Mouse (Mus musculus) forebrain, embryonic 16.5 days (tissue): ENCODE measurements at regions not wholly inside any gene's neighbourhood (a gene's known extent, or its start where the extent isn't known, plus 50 kb on each side); places are given as distances from the start of the nearest gene placed in this dataset.
A peak's percentile ranks its signal among the peaks of the same experiment; 100 is the strongest.

ENCODE experiments used
- ATAC-seq: fragments of 200-750 bp; cut with Nextera tagmentation; 2 replicates; pipeline ENCODE4 v1.8.0; 2017; ENCODE audit warnings: mild to moderate bottlenecking, moderate library complexity
- H3K27ac ChIP-seq: fragments of 300-500 bp; sonication (generic); 2 replicates; pipeline ENCODE4 v1.5.1; 2014; ENCODE audit warnings: low read length, control low read depth
- H3K27me3 ChIP-seq: fragments of 300-500 bp; sonication (generic); replicated peaks from 2 replicates; pipeline ENCODE4 v1.6.1; 2014; ENCODE audit warnings: low read length; ENCODE audit not compliant: control insufficient read depth, insufficient read depth
- H3K36me3 ChIP-seq: fragments of 300-500 bp; sonication (generic); 2 replicates; pipeline ENCODE4 v1.6.1; 2014; ENCODE audit not compliant: control insufficient read depth, insufficient read depth
- H3K4me1 ChIP-seq: fragments of 300-500 bp; sonication (generic); replicated peaks from 2 replicates; pipeline ENCODE4 v1.6.1; 2014; ENCODE audit warnings: low read length; ENCODE audit not compliant: control insufficient read depth, insufficient read depth
- H3K4me2 ChIP-seq: fragments of 300-500 bp; sonication (generic); 2 replicates; pipeline ENCODE4 v1.6.1; 2014; ENCODE audit warnings: mild to moderate bottlenecking, low read length, control low read depth
- H3K4me3 ChIP-seq: fragments of 300-500 bp; sonication (generic); replicated peaks from 2 replicates; pipeline ENCODE4 v1.5.1; 2014; ENCODE audit warnings: mild to moderate bottlenecking, low read length, control low read depth
- H3K9ac ChIP-seq: fragments of 300-500 bp; sonication (generic); replicated peaks from 2 replicates; pipeline ENCODE4 v1.6.1; 2014; ENCODE audit warnings: low read depth, low read length, control low read depth
- H3K9me3 ChIP-seq: fragments of 300-500 bp; sonication (generic); 2 replicates; pipeline ENCODE4 v1.6.1; 2016; ENCODE audit warnings: low read length; ENCODE audit not compliant: control insufficient read depth
- WGBS: fragments of 180-500 bp; shearing (Covaris S2); extraction: QIAGEN DNeasy Blood & Tissue Kit; methylation state at CpG from one replicate; pipeline ENCODE4 v1.1.7; 2014; 5-methylcytosine and 5-hydroxymethylcytosine counted together

GRCm38 (mm10) chr3:148728513-148729241 is 261.7 kb downstream of the Adgrl2 start:
- Histone ChIP-seq H3K27me3 (no peaks in the 10 kb centered on the region), H3K27ac (no peak overlapping the region), H3K4me1 (peaks cover 5% of the 10 kb centered on the region; the same call in 1 of the 2 replicates), H3K9ac (no peak overlapping the region), H3K4me3 (no peak overlapping the region), H3K36me3 (no peaks in the 10 kb centered on the region), H3K9me3 (no peaks in the 10 kb centered on the region), H3K4me2 (no peak overlapping the region)
- 78% methylated on average over 6 of the region's 6 CpGs for WGBS
- no peak for ATAC-seq

DNA sequence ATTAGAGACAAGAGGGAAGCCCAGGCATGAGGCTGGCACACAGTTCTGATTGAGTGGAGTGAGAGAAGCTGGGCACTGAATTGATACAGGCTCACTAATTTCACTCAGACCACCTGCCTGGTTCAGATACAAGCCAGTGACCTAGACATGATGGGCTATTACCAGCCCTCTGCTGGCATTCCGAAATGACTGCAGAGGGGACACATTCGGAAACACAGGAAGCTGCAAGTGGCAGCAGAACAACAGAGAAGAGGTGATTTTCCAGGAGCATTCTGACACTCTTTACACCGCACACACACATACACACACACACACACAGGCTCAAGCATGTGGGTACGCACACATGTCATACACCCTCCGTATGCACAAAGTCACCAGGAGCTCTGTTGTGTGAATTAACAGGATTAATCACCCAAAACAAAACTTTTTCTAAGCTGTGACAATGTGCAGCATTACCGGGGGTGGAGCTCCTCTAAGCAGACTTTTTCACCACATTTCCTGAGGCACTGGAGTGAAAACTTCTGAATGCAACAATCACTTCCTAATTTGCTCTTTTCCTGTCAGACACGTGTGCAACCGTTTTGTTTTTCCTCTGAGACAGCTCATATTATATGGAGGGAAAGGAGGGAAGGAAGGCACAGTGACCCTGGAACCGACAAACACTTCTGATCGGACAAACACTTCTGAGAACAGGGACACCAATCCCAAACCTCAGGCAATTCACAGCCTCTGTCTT is 263.6 kb downstream of the Adgrl2 start:
- WGBS = 25% methylated on average over 10 of the region's 10 CpGs
- no peak overlapping the region for H3K27ac ChIP-seq
- no peaks in the 10 kb centered on the region for H3K36me3 ChIP-seq
- H3K9me3 ChIP-seq = no peaks in the 10 kb centered on the region
- H3K4me3 ChIP-seq = no peak overlapping the region
- H3K9ac ChIP-seq = no peak overlapping the region
- no peak overlapping the region for H3K4me2 ChIP-seq
- no peaks in the 10 kb centered on the region for H3K4me1 ChIP-seq
- H3K27me3 ChIP-seq = no peaks in the 10 kb centered on the region
- ATAC-seq = 0 out of 2 replicates have a peak, but pooled peaks have one; percentile 45

GRCm38 (mm10) chr3:148696555-148696954 is 293.8 kb downstream of the Adgrl2 start:
- H3K36me3 ChIP-seq = no peaks in the 10 kb centered on the region
- no peak for ATAC-seq
- H3K4me3 ChIP-seq = no peak overlapping the region
- no peaks in the 10 kb centered on the region for H3K4me1 ChIP-seq
- H3K27ac ChIP-seq = no peak overlapping the region
- H3K27me3 ChIP-seq = no peaks in the 10 kb centered on the region
- no peaks in the 10 kb centered on the region for H3K9me3 ChIP-seq
- H3K9ac ChIP-seq = no peak overlapping the region
- no peak overlapping the region for H3K4me2 ChIP-seq
- 86% methylated on average over 7 of the region's 7 CpGs for WGBS

DNA sequence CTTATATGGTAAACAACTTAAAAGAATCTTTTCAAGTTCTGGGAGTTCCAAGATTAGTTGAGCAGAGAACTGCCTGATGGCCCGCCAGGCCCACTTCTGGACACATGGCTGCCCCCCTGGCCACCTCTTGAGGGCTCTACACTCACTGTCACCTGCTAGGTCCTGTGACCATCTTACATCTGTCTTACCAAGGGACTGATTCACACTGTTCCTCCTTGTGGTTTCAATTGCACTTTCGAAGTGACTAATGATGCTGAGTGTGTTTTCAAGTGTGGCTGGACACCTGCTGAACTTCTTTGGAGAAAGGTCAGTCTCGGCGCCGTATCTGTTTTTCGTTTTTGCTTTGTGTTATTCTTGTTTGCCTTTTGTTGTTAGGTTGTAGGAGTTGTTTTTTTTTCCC is 294.9 kb downstream of the Adgrl2 start:
- Histone ChIP-seq H3K9ac (no peak overlapping the region), H3K27me3 (no peaks in the 10 kb centered on the region), H3K4me2 (no peak overlapping the region), H3K27ac (no peak overlapping the region), H3K4me1 (no peaks in the 10 kb centered on the region), H3K4me3 (no peak overlapping the region), H3K36me3 (no peaks in the 10 kb centered on the region), H3K9me3 (no peaks in the 10 kb centered on the region)
- ATAC-seq = no peak
- WGBS = 95% methylated on average over 6 of the region's 6 CpGs

GRCm38 (mm10) chr3:148683181-148683580 is 307.2 kb downstream of the Adgrl2 start:
- H3K27me3 ChIP-seq = no peaks in the 10 kb centered on the region
- no peak overlapping the region for H3K4me3 ChIP-seq
- no peaks in the 10 kb centered on the region; the same call in none of the 2 replicates for H3K4me1 ChIP-seq
- H3K4me2 ChIP-seq = no peak overlapping the region
- no peaks in the 10 kb centered on the region for H3K9me3 ChIP-seq
- 0 out of 2 replicates have a peak, but pooled peaks have one; percentile 38 for ATAC-seq
- H3K27ac ChIP-seq = no peak overlapping the region
- H3K9ac ChIP-seq = no peak overlapping the region
- no peaks in the 10 kb centered on the region for H3K36me3 ChIP-seq

DNA sequence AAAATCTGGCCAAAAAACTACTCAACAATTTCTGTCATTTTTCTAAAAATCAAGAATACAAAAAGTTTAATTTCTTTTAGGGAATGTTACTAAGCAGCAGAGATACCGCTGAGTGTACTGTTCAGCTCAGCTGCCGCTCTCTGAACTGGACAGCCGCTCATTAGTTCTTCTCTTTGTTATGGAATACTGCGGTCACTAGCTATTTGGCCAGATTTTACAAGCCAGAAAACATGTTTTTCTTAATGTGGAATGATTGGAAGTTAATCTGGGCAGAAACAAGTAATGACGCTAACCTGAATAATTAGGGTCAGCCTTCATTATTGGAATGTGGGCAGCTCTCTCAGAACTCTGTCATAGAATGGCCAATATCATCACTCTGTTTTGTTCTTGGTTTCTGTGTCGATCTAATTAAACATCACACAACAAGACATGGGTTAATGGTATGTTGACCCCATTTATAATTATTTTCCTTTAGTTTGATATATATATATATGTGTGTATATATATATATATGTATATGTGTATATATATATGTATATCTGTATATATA is 307.8 kb downstream of the Adgrl2 start:
- 0 out of 2 replicates have a peak, but pooled peaks have one; percentile 28 for ATAC-seq
- H3K4me1 ChIP-seq = no peaks in the 10 kb centered on the region; the same call in none of the 2 replicates
- H3K27ac ChIP-seq = no peak overlapping the region
- no peak overlapping the region for H3K4me3 ChIP-seq
- H3K9ac ChIP-seq = no peak overlapping the region
- no peaks in the 10 kb centered on the region for H3K9me3 ChIP-seq
- no peaks in the 10 kb centered on the region for H3K27me3 ChIP-seq
- no peaks in the 10 kb centered on the region for H3K36me3 ChIP-seq
- 27% methylated on average over 6 of the region's 6 CpGs for WGBS
- H3K4me2 ChIP-seq = no peak overlapping the region

DNA sequence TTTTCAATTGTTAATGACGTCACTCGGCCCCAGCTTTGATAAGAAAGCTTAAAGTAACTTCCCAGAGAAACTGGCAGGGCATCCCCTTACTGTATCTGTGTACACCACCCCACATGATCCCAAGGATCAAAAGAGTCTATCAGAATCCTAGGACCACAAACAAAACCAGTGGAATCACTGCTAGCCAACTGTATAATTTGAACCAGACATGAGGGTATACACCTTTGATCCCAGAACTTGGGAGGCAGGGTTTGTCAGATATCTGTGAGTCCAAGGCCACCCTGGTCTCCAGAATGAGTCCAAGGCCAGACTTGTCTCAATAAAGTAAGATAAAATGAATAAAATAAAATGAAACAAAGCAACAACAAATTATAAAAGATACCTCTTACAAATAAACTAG is 309.2 kb downstream of the Adgrl2 start:
- H3K9me3 ChIP-seq = no peaks in the 10 kb centered on the region
- H3K4me2 ChIP-seq = no peak overlapping the region
- 60% methylated on average over 2 of the region's 2 CpGs for WGBS
- H3K27ac ChIP-seq = no peak overlapping the region
- ATAC-seq = no peak
- no peak overlapping the region for H3K9ac ChIP-seq
- H3K27me3 ChIP-seq = no peaks in the 10 kb centered on the region
- no peaks in the 10 kb centered on the region for H3K36me3 ChIP-seq
- H3K4me3 ChIP-seq = no peak overlapping the region
- no peaks in the 10 kb centered on the region; the same call in none of the 2 replicates for H3K4me1 ChIP-seq

- Histone ChIP-seq H3K4me2 (no peak overlapping the region), H3K27me3 (no peaks in the 10 kb centered on the region), H3K36me3 (no peaks in the 10 kb centered on the region), H3K4me3 (no peak overlapping the region), H3K9ac (no peak overlapping the region), H3K4me1 (no peaks in the 10 kb centered on the region; the same call in none of the 2 replicates), H3K9me3 (no peaks in the 10 kb centered on the region), H3K27ac (no peak overlapping the region)
- ATAC-seq = no peak
- WGBS = 45% methylated on average over 8 of the region's 8 CpGs
Observed at GRCm38 (mm10) chr3:148680737-148681136, 309.6 kb downstream of the Adgrl2 start.

- no peaks in the 10 kb centered on the region for H3K27me3 ChIP-seq
- no peaks in the 10 kb centered on the region for H3K9me3 ChIP-seq
- no peak for ATAC-seq
- H3K4me3 ChIP-seq = no peak overlapping the region
- no peak overlapping the region for H3K27ac ChIP-seq
- 89% methylated on average over 4 of the region's 4 CpGs for WGBS
- H3K4me2 ChIP-seq = no peak overlapping the region
- no peaks in the 10 kb centered on the region for H3K36me3 ChIP-seq
- no peak overlapping the region for H3K9ac ChIP-seq
- H3K4me1 ChIP-seq = no peaks in the 10 kb centered on the region; the same call in none of the 2 replicates
Observed at GRCm38 (mm10) chr3:148680086-148680485, 310.3 kb downstream of the Adgrl2 start.
